Comparison of ENCODE assay signal across 10 mouse cellular contexts in the genomic region with DNA sequence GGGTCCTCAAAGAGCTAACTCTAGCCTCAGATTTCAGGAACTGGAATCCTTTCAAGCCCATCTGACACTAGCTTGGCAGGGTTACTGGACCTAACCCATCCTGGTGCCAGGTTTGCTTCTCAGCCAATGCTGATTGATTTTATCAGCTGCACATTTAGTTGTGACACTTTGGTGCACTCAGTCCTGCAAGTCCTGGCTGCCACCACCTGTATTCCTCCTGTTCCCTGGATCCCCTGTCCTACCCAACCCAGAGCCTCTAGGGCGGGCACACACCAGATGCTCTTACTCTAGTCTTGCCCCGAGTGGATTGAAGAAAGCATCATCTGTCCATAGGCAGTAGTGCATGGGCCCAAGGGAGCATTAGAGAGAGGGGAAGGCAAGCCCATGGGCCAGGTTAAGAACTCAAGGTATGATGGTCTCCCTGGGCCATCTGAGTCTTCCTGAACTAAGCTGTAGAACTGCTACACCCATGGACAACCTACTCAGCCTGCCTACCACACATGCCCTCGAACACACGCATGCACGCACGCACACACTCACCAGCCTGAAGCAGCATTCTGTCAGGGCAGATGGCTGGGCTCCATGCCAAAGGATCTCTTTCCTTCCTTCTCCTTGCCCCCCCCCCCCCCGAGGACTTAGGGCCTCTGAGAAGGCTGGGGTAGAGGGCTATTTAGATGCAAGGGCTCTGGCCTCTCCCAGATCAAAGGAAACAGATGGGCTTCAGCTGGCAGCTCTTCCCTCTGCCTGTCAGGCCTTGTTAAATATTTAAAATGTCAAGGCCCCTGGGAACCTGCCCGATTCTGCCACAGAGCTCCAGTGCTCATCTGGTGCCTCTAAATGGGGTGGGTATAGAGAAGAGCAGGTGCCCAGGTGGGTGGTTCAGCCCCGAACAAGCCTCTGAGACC. TPM values are rescaled to one million over a fixed set of nuclear protein-coding genes. Genes with fewer than 3 reads are reported as not detected.
DNase-seq lines count a peak whose midpoint lies in the region; ATAC-seq lines count a peak whose summit lies in the region.
"Had no signal": no experiment of that assay in that cellular context is flagged by ENCODE, and none has a peak within 500 bp of the region (broad histone marks: within the 10 kb centered on the region; RNA-seq: fewer than 3 reads in every experiment).

No protein-coding gene starts in this region.

- WGBS in limb, embryonic 12.5 days, result 74% methylated on average over 8 of the region's 9 CpGs
- 75% methylated on average over 8 of the region's 9 CpGs for WGBS in limb, embryonic 10.5 days
- 43% methylated on average over 8 of the region's 9 CpGs for WGBS in embryonic facial prominence, embryonic 15.5 days
- WGBS in midbrain, embryonic 15.5 days, result 52% methylated on average over 9 of the region's 9 CpGs
- WGBS in intestine, embryonic 15.5 days, result 52% methylated on average over 9 of the region's 9 CpGs

- no peaks in the 10 kb centered on the region for H3K4me1 ChIP-seq in limb, embryonic 12.5 days (replicated peaks)
- H3K4me1 ChIP-seq in limb, embryonic 10.5 days, result no peaks in the 10 kb centered on the region
- H3K4me1 ChIP-seq in embryonic facial prominence, embryonic 15.5 days, result peaks cover 4% of the 10 kb centered on the region; the same call in 1 of the 2 replicates
- H3K4me1 ChIP-seq in midbrain, embryonic 15.5 days, result no peaks in the 10 kb centered on the region
- H3K4me1 ChIP-seq in intestine, embryonic 15.5 days (replicated peaks), result no peaks in the 10 kb centered on the region
- H3K4me1 ChIP-seq: embryonic facial prominence, embryonic 13.5 days had no signal

- no peaks in the 10 kb centered on the region for H3K9me3 ChIP-seq in limb, embryonic 12.5 days
- H3K9me3 ChIP-seq in limb, embryonic 10.5 days (replicated peaks), result no peaks in the 10 kb centered on the region
- H3K9me3 ChIP-seq in embryonic facial prominence, embryonic 15.5 days (replicated peaks), result no peaks in the 10 kb centered on the region
- no peaks in the 10 kb centered on the region for H3K9me3 ChIP-seq in midbrain, embryonic 15.5 days
- H3K9me3 ChIP-seq in intestine, embryonic 15.5 days, result no peaks in the 10 kb centered on the region
- H3K9me3 ChIP-seq: embryonic facial prominence, embryonic 13.5 days; G1E had no signal

- H3K27ac ChIP-seq in limb, embryonic 12.5 days, result no peak overlapping the region
- no peak overlapping the region for H3K27ac ChIP-seq in limb, embryonic 10.5 days
- no peak overlapping the region for H3K27ac ChIP-seq in embryonic facial prominence, embryonic 15.5 days (replicated peaks)
- H3K27ac ChIP-seq in midbrain, embryonic 15.5 days, result no peak overlapping the region
- H3K27ac ChIP-seq in intestine, embryonic 15.5 days, result no peak overlapping the region
- H3K27ac ChIP-seq: embryonic facial prominence, embryonic 13.5 days had no signal

- DNase-seq in limb, embryonic 10.5 days (ENCODE audit: low spot score), result no peak
- peak; percentile 92 for DNase-seq in brain, adult 2 months (ENCODE audit: low read depth, low spot score)
- DNase-seq in thymus, postnatal 10 days (ENCODE audit: low spot score in 2 of 2), result no peak
- DNase-seq in frontal cortex, postnatal 10 days (ENCODE audit: low spot score in 2 of 2), result no peak

- ATAC-seq in limb, embryonic 12.5 days (ENCODE audit: insufficient number of reproducible peaks, insufficient read depth, low FRiP score, low TSS enrichment, low read depth), result peak; percentile 39; the same call in 1 of the 2 replicates
- ATAC-seq in embryonic facial prominence, embryonic 15.5 days (ENCODE audit: insufficient number of reproducible peaks, low FRiP score, low TSS enrichment, low read depth), result peak; percentile 48; the same call in 1 of the 2 replicates
- ATAC-seq in midbrain, embryonic 15.5 days (replicated peaks), result peak; percentile 88
- ATAC-seq in intestine, embryonic 15.5 days, result no peak

- peaks cover 28% of the 10 kb centered on the region; the same call in 1 of the 2 replicates for H3K27me3 ChIP-seq in limb, embryonic 12.5 days
- peaks cover 100% of the 10 kb centered on the region for H3K27me3 ChIP-seq in limb, embryonic 10.5 days (ENCODE audit: low read depth, poor library complexity, severe bottlenecking)
- H3K27me3 ChIP-seq in embryonic facial prominence, embryonic 15.5 days, result no peaks in the 10 kb centered on the region; the same call in 1 of the 2 replicates
- H3K27me3 ChIP-seq in midbrain, embryonic 15.5 days (replicated peaks), result no peaks in the 10 kb centered on the region
- no peaks in the 10 kb centered on the region for H3K27me3 ChIP-seq in intestine, embryonic 15.5 days (replicated peaks)

- no peak overlapping the region for H3K4me3 ChIP-seq in limb, embryonic 12.5 days (replicated peaks)
- no peak overlapping the region for H3K4me3 ChIP-seq in limb, embryonic 10.5 days
- no peak overlapping the region for H3K4me3 ChIP-seq in embryonic facial prominence, embryonic 15.5 days (replicated peaks)
- H3K4me3 ChIP-seq in midbrain, embryonic 15.5 days, result no peak overlapping the region
- H3K4me3 ChIP-seq in intestine, embryonic 15.5 days (replicated peaks), result no peak overlapping the region
- H3K4me3 ChIP-seq: embryonic facial prominence, embryonic 13.5 days had no signal

- H3K9ac ChIP-seq in limb, embryonic 12.5 days (replicated peaks), result no peak overlapping the region
- H3K9ac ChIP-seq in embryonic facial prominence, embryonic 15.5 days, result no peak overlapping the region
- no peak overlapping the region for H3K9ac ChIP-seq in midbrain, embryonic 15.5 days
- H3K9ac ChIP-seq in intestine, embryonic 15.5 days, result no peak overlapping the region
- H3K9ac ChIP-seq: embryonic facial prominence, embryonic 13.5 days had no signal

- H3K4me2 ChIP-seq in limb, embryonic 12.5 days, result no peak overlapping the region
- H3K4me2 ChIP-seq in embryonic facial prominence, embryonic 15.5 days (replicated peaks), result no peak overlapping the region
- no peak overlapping the region for H3K4me2 ChIP-seq in midbrain, embryonic 15.5 days
- no peak overlapping the region for H3K4me2 ChIP-seq in intestine, embryonic 15.5 days (replicated peaks)
- H3K4me2 ChIP-seq: embryonic facial prominence, embryonic 13.5 days had no signal

- H3K36me3 ChIP-seq in limb, embryonic 12.5 days, result no peaks in the 10 kb centered on the region
- H3K36me3 ChIP-seq in limb, embryonic 10.5 days, result no peaks in the 10 kb centered on the region
- H3K36me3 ChIP-seq in embryonic facial prominence, embryonic 15.5 days, result no peaks in the 10 kb centered on the region
- H3K36me3 ChIP-seq in midbrain, embryonic 15.5 days (replicated peaks), result no peaks in the 10 kb centered on the region
- H3K36me3 ChIP-seq in intestine, embryonic 15.5 days, result no peaks in the 10 kb centered on the region
- H3K36me3 ChIP-seq: embryonic facial prominence, embryonic 13.5 days; G1E had no signal

RNA-seq across cellular contexts. Expression of gene Atp2b3, which starts 21.7 kb away (rescaled TPM):
- 0.19 and 0.22 TPM in 2 replicates for polyA plus RNA-seq in limb, embryonic 12.5 days (2016; fragmentation: Nextera tagmentation; extraction: Ambion mirVana)
- 0.05 and 0.06 TPM in 2 replicates for polyA plus RNA-seq in limb, embryonic 10.5 days (2016; fragmentation: Nextera tagmentation; extraction: Ambion mirVana)
- 0.41 and 0.43 TPM in 2 replicates for polyA plus RNA-seq in embryonic facial prominence, embryonic 15.5 days (2015; fragmentation: Nextera tagmentation; extraction: Ambion mirVana)
- polyA plus RNA-seq in midbrain, embryonic 15.5 days (2015; fragmentation: Nextera tagmentation; extraction: Ambion mirVana), result 5.9 and 7.0 TPM in 2 replicates
- 0.26 and 0.28 TPM in 2 replicates for polyA plus RNA-seq in intestine, embryonic 15.5 days (2015; fragmentation: Nextera tagmentation; extraction: Ambion mirVana)
- polyA plus RNA-seq: G1E had no signal

RNA-seq across cellular contexts. Expression of gene Bgn, which starts 41.2 kb away (rescaled TPM):
- 16.7 and 23.4 TPM in 2 replicates for polyA plus RNA-seq in limb, embryonic 12.5 days (2016; fragmentation: Nextera tagmentation; extraction: Ambion mirVana)
- 7.9 and 11.5 TPM in 2 replicates for polyA plus RNA-seq in limb, embryonic 10.5 days (2016; fragmentation: Nextera tagmentation; extraction: Ambion mirVana)
- 302 and 313 TPM in 2 replicates for polyA plus RNA-seq in embryonic facial prominence, embryonic 15.5 days (2015; fragmentation: Nextera tagmentation; extraction: Ambion mirVana)
- polyA plus RNA-seq in midbrain, embryonic 15.5 days (2015; fragmentation: Nextera tagmentation; extraction: Ambion mirVana), result 22.9 and 24.3 TPM in 2 replicates
- polyA plus RNA-seq in intestine, embryonic 15.5 days (2015; fragmentation: Nextera tagmentation; extraction: Ambion mirVana), result 48.5 and 52.7 TPM in 2 replicates
- polyA plus RNA-seq: G1E had no signal
